Mouse (Mus musculus) ES-Bruce4 (cell line): Measurements from ENCODE around the gene Gngt2. TPM values are rescaled to one million over a fixed set of nuclear protein-coding genes. Genes with fewer than 3 reads are reported as not detected.

Experiments
- H3K27ac ChIP-seq: 2 replicates; pipeline ENCODE4 v1.5.1; 2012; ENCODE audit warnings: low read length, inconsistent platforms; ENCODE audit not compliant: insufficient read depth
- H3K27me3 ChIP-seq: 2 replicates; pipeline ENCODE4 v1.6.1; 2012; ENCODE audit warnings: mild to moderate bottlenecking, low read length, inconsistent platforms; ENCODE audit not compliant: control insufficient read depth, poor library complexity, insufficient read depth, severe bottlenecking
- H3K36me3 ChIP-seq: 2 replicates; pipeline ENCODE4 v1.6.1; 2012; ENCODE audit warnings: inconsistent platforms, mild to moderate bottlenecking, low read length, moderate library complexity; ENCODE audit not compliant: control insufficient read depth, poor library complexity, insufficient read depth, severe bottlenecking
- H3K4me1 ChIP-seq: one replicate; pipeline ENCODE4 v1.8.1; 2011; ENCODE audit warnings: low read length; ENCODE audit not compliant: control insufficient read depth, insufficient read depth
- H3K4me3 ChIP-seq: 2 replicates; pipeline ENCODE4 v1.5.1; 2011; ENCODE audit warnings: low read depth, mild to moderate bottlenecking, low read length
- H3K9ac ChIP-seq: 2 replicates; pipeline ENCODE4 v1.6.1; 2012; ENCODE audit warnings: low read depth, mild to moderate bottlenecking, inconsistent platforms; ENCODE audit not compliant: poor library complexity, severe bottlenecking
- H3K9me3 ChIP-seq: replicated peaks from 2 replicates; pipeline ENCODE4 v1.6.1; 2012; ENCODE audit warnings: mild to moderate bottlenecking, low read length, inconsistent platforms; ENCODE audit not compliant: control insufficient read depth, poor library complexity, insufficient read depth, severe bottlenecking
- CTCF ChIP-seq: IDR thresholded peaks from one replicate; pipeline ENCODE4 v1.8.1; 2011; ENCODE audit warnings: low read depth, low read length
- EP300 ChIP-seq: IDR thresholded peaks from 2 replicates; pipeline ENCODE4 v1.6.1; 2011; ENCODE audit warnings: low read depth, low read length; ENCODE audit not compliant: insufficient read depth
- POLR2A ChIP-seq: IDR thresholded peaks from one replicate; pipeline ENCODE4 v1.8.1; 2011; ENCODE audit warnings: low read length; ENCODE audit not compliant: insufficient read depth
- polyA plus RNA-seq: library from polyadenylated mRNA; stranded (reverse); fragments of >200 nt; gene quantifications from 2 replicates; pipeline ENCODE4 v1.2.4, GENCODE M21; 2011; ENCODE audit warnings: low read depth; ENCODE audit not compliant: missing spikeins, insufficient read depth, insufficient read length

The Gngt2 gene
- polyA plus RNA-seq, 1 experiment: 7.9 TPM

DNA sequence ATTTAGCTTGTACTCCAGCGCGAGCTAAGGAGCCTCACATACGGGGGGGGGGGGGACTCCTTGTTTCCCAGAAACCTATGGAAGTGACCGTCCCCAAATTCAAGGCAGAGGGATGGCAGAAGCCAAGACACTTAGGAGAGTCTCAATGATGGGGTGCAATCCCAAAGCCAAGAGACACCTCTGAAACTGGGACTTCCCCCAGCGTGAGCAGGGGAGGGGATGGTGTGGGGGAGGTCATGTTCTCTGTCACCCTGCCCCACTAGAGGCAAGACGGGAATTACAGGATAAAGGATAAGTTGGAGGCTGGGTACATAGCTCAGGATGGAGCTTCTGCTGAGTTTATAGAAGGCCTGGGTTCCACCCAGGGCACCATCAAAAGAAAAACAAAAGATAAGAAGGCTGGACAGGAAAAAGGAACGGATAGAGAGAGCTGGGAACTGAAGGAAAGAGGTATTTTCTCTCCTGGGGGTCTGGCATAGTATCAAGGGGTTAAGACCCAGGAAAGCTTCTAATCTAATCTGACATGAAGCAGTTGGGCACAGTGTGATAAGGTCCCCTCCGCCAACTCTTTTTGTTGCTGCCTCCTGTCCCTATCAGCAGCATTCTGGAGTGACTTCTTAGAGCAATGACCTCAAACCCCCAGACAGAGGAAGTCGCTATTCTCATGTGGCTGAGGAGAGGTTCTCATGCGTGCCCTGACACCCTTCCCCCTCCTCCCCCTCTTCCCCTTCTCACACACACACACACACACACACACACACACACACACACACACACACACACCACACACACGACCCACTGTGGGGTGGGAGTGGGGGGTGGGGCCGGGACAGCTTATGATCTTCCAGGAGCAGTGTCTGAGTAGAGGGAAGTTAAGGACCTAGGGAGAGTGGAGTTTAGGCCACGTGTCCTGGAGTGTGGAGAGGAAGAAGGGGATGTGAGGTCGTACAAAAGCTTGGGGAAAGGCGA, 2.0 kb upstream of the Gngt2 start:
- Histone ChIP-seq H3K9ac (no peak overlapping the region), H3K36me3 (no peaks in the 10 kb centered on the region), H3K27me3 (no peaks in the 10 kb centered on the region), H3K27ac (no peak overlapping the region), H3K9me3 (no peaks in the 10 kb centered on the region), H3K4me3 (no peak overlapping the region), H3K4me1 (peaks cover 5% of the 10 kb centered on the region)
- TF ChIP-seq POLR2A (no peak), EP300 (no peak), CTCF (no peak)

GRCm38 (mm10) chr11:95835832-95836231, 1.2 kb upstream of the Gngt2 start:
- Histone ChIP-seq H3K4me1 (peaks cover 5% of the 10 kb centered on the region), H3K9ac (no peak overlapping the region), H3K36me3 (no peaks in the 10 kb centered on the region), H3K9me3 (no peaks in the 10 kb centered on the region), H3K27ac (no peak overlapping the region), H3K4me3 (no peak overlapping the region), H3K27me3 (no peaks in the 10 kb centered on the region)
- no peak for TF ChIP-seq POLR2A
- no peak for TF ChIP-seq EP300
- TF ChIP-seq CTCF: no peak

- H3K4me3 ChIP-seq: no peak overlapping the region
- no peaks in the 10 kb centered on the region for H3K36me3 ChIP-seq
- TF ChIP-seq POLR2A (no peak), CTCF (no peak), EP300 (no peak)
- H3K9ac ChIP-seq: no peak overlapping the region
- no peak overlapping the region for H3K27ac ChIP-seq
- H3K4me1 ChIP-seq: peaks cover 5% of the 10 kb centered on the region
- no peaks in the 10 kb centered on the region for H3K9me3 ChIP-seq
- H3K27me3 ChIP-seq: no peaks in the 10 kb centered on the region
These were observed 583 bp upstream of the Gngt2 start for GRCm38 (mm10) chr11:95836433-95836832.

DNA sequence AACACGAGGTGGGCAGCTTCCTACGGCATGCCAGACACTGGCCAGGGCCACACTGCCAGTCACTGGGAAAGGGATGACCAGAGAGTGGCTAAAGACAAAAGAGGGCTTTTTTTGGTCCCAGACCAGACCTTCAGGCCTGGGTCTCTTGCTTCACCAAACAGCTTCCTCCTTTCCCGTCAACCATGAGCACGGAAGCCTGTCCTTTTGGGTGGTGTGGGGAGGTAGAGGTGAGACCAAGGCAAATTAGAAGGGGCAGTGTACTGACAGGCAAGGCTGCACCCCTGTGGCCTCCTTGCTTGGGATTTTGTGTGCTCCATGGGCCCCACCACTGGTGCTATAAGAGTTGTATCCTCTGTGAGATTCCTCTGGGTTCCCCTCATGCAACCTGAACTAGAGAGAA, 1.6 kb downstream of the Gngt2 start:
- Histone ChIP-seq H3K27ac (no peak overlapping the region), H3K27me3 (no peaks in the 10 kb centered on the region), H3K36me3 (no peaks in the 10 kb centered on the region), H3K4me3 (no peak overlapping the region), H3K4me1 (peaks cover 11% of the 10 kb centered on the region), H3K9ac (no peak overlapping the region), H3K9me3 (no peaks in the 10 kb centered on the region)
- TF ChIP-seq EP300 (no peak), POLR2A (no peak), CTCF (no peak)

GRCm38 (mm10) chr11:95838999-95839868, 2.2 kb downstream of the Gngt2 start:
- no peaks in the 10 kb centered on the region for H3K36me3 ChIP-seq
- H3K27ac ChIP-seq: no peak overlapping the region
- no peaks in the 10 kb centered on the region for H3K9me3 ChIP-seq
- H3K9ac ChIP-seq: no peak overlapping the region
- TF ChIP-seq CTCF: no peak
- H3K27me3 ChIP-seq: no peaks in the 10 kb centered on the region
- H3K4me1 ChIP-seq: peaks cover 11% of the 10 kb centered on the region
- H3K4me3 ChIP-seq: no peak overlapping the region
